Mouse (Mus musculus) liver, embryonic 14.5 days (tissue): ENCODE measurements at regions not wholly inside any gene's neighbourhood (a gene's known extent, or its start where the extent isn't known, plus 50 kb on each side); places are given as distances from the start of the nearest gene placed in this dataset.

Experiments
- CTCF ChIP-seq: IDR thresholded peaks from 2 replicates; pipeline ENCODE4 v1.5.1; 2016; ENCODE audit warnings: antibody characterized with exemption, low read depth, control low read depth
- EP300 ChIP-seq: IDR thresholded peaks from 2 replicates; pipeline ENCODE4 v1.6.1; 2016; ENCODE audit warnings: antibody characterized with exemption, low read depth

DNA sequence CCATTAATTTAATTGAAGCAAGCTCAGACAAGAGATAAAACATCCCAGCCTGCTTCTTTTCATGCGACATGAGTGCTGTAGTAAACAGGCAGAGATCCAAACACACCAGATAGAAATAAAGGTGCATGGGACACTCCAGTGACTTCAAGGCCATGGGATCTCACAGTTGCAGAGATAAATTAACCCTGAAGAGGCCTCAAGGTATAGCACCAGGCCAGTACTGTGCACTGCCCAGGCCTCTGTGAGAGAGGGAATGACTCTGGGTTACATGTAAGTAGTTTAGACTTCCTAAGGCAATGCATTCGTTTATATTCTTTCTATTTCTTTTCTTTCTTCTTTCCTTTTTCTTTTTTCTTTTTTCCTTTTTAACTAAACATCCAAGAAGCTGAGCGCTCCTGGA, 439.4 kb upstream of the Itga1 start:
- TF ChIP-seq CTCF (no peak), EP300 (no peak)
